Comparison of ENCODE assay signal across 8 mouse cellular contexts in the genomic region with DNA sequence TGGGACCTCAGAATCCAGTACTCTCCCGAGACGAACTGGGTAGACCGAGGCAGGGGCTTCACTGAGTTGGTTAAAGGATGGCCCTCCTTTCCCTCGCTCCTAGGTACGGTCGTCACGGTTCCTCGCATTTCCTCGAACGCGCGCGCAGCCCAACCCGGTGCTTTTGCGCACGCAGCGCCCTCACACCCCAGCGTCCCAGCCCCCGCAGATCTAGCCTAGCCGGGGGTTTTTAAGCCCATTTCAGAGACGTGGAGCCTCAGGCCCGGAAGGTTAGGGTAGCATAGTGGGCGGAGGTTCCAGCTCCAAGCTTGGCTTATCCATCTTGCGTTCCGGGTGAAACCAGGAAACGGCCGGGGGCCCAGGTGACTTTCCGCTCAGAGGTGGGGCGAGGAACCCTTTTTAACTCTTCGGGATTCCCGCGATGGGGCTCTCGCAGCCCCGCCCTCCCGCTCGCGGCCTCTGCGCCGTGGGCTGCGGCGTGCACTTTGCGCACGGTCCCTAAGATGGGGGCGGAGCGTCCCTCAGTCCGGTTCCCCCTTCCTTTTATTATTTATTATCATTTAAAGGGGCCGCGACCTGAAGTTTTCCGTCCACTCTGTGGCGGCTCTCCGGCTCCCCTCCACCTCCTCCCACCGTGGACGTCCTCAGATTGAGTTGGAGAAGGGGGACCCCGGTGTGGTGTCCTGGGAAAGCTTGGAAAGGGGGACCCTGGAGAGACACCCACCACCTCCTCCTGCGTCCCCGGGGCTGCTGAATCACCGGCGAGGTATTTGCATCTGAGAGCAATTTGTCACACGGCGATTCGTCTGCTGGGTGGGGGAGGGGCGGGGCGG. TPM values are rescaled to one million over a fixed set of nuclear protein-coding genes. Genes with fewer than 3 reads are reported as not detected.
DNase-seq lines count a peak whose midpoint lies in the region; ATAC-seq and TF ChIP-seq lines count a peak whose summit lies in the region.

Gene Arid3a (plus strand): TSS at position 553 of the 833 bp plus-strand sequence.

- H3K9ac ChIP-seq in hindbrain, postnatal 0 days (replicated peaks; ENCODE audit: low read length) = peak within 1 kb of the TSS; percentile 76

- H3K9me3 ChIP-seq in hindbrain, postnatal 0 days (ENCODE audit: low read length) = no peaks in the 10 kb centered on the region

- peaks cover 48% of the 10 kb centered on the region for H3K79me2 ChIP-seq in macrophage (ENCODE audit: inconsistent target)

- DNase-seq in gastrocnemius, adult 2 months = peak; percentile 91
- DNase-seq in hindbrain, postnatal 0 days (ENCODE audit: low spot score) = peak; percentile 95
- DNase-seq in left cerebral cortex, adult 2 months (ENCODE audit: extremely low spot score in 1 of 2, low spot score in 2 of 2) = peak; percentile 86 to 88
- DNase-seq in retina, postnatal 7 days (ENCODE audit: low read depth, low spot score) = peak; percentile 80
- DNase-seq in urinary bladder, adult 18-20 months (ENCODE audit: low spot score in 2 of 2) = peak; percentile 89 to 92

- peak within 1 kb of the TSS; percentile 94 for H3K27ac ChIP-seq in gastrocnemius, adult 2 months
- peak within 1 kb of the TSS; percentile 88 for H3K27ac ChIP-seq in hindbrain, postnatal 0 days
- H3K27ac ChIP-seq in left cerebral cortex, adult 2 months = peak within 1 kb of the TSS; percentile 95
- H3K27ac ChIP-seq in macrophage = peak within 1 kb of the TSS; percentile 91

- H3K36me3 ChIP-seq in hindbrain, postnatal 0 days (ENCODE audit: insufficient read depth, low read length) = no peaks in the 10 kb centered on the region
- H3K36me3 ChIP-seq in macrophage (ENCODE audit: inconsistent target) = no peaks in the 10 kb centered on the region

- 0 out of 2 replicates have a peak, but pooled peaks cover 4% of the 10 kb centered on the region for H3K4me1 ChIP-seq in hindbrain, postnatal 0 days (ENCODE audit: insufficient read depth, low read length)

- peak; percentile 74 for ATAC-seq in activated CD4-positive, CD25-positive, alpha-beta regulatory T cell, adult 4 months
- peak; percentile 61 for ATAC-seq in common myeloid progenitor, adult 5-6 weeks (replicated peaks; ENCODE audit: low read depth, poor library complexity, severe bottlenecking)
- ATAC-seq in hindbrain, postnatal 0 days = peak; percentile 80

- WGBS in hindbrain, postnatal 0 days = under 1% methylated on average over 63 of the region's 63 CpGs
- WGBS in macrophage (ENCODE audit: missing documents) = under 1% methylated on average over 63 of the region's 63 CpGs

- intact Hi-C loops in gastrocnemius, adult 2 months (cut with DNase I) = no loop called here
- intact Hi-C loops in left cerebral cortex, adult 2 months (cut with DNase I) = no loop called here

- H3K4me3 ChIP-seq in gastrocnemius, adult 2 months = peak within 1 kb of the TSS; percentile 91
- H3K4me3 ChIP-seq in hindbrain, postnatal 0 days (ENCODE audit: low read length) = peak within 1 kb of the TSS; percentile 86
- peak within 1 kb of the TSS; percentile 79 for H3K4me3 ChIP-seq in left cerebral cortex, adult 2 months
- H3K4me3 ChIP-seq in macrophage (ENCODE audit: inconsistent target) = peak within 1 kb of the TSS; percentile 82

- H3K4me2 ChIP-seq in hindbrain, postnatal 0 days (ENCODE audit: low read depth, low read length) = peak within 1 kb of the TSS; percentile 96

- peaks cover 17% of the 10 kb centered on the region for H3K27me3 ChIP-seq in hindbrain, postnatal 0 days (ENCODE audit: insufficient read depth, low read length)

- no peak for TF ChIP-seq CTCF in gastrocnemius, adult 2 months (IDR thresholded peaks at IDR 0.05)
- no peak; the same call in 1 of the 2 replicates for TF ChIP-seq CTCF in hindbrain, postnatal 0 days (IDR thresholded peaks at IDR 0.05; ENCODE audit: low read depth)
- TF ChIP-seq CTCF in left cerebral cortex, adult 2 months (IDR thresholded peaks at IDR 0.05) = no peak

RNA-seq across cellular contexts. Expression of gene Arid3a, which starts in this region (rescaled TPM):
- polyA plus RNA-seq in activated CD4-positive, CD25-positive, alpha-beta regulatory T cell, adult 4 months (2017; shearing (Covaris generic)) = 1 to 10 TPM; 2.1 to 2.5 TPM
- 11.5 and 16.0 TPM in 2 replicates for total RNA-seq in common myeloid progenitor, adult 5-6 weeks (2017)
- 1 to 10 TPM; 1.8 to 2.1 TPM for total RNA-seq in gastrocnemius, adult 2 months (2021)
- 9.7 and 10.1 TPM in 2 replicates for total RNA-seq in hindbrain, postnatal 0 days (2014; rRNA removed)
- polyA plus RNA-seq in hindbrain, postnatal 0 days (2015; fragmentation: Nextera tagmentation; extraction: Ambion mirVana) = 2.5 and 2.6 TPM in 2 replicates
- 1 to 10 TPM; 5.7 to 10.0 TPM for total RNA-seq in left cerebral cortex, adult 2 months (2021)
- 10 to 100 TPM; 12.0 to 74.5 (median 35.1) TPM for total RNA-seq in macrophage (2018; cell fraction: chromatin; rRNA removed)
- 10 to 100 TPM; 11.0 to 54.3 (median 34.8) TPM for total RNA-seq in macrophage (2018; cell fraction: cytosol; rRNA removed)
- 10 to 100 TPM; 15.3 to 77.8 (median 34.3) TPM for total RNA-seq in macrophage (2018; cell fraction: nucleus; rRNA removed)
- polyA plus RNA-seq in macrophage (2018) = 13.8 to 37.4 TPM (median 29.1 TPM) in 3 replicates

Comparison
In these comparisons a context has a peak if more than half of its experiments do, and no peak if none do; other contexts are left out.
1. Peak in every context shown above with its lines: DNase-seq, ATAC-seq, H3K4me3 ChIP-seq and H3K27ac ChIP-seq.